Mouse (Mus musculus): ENCODE measurements around the gene Ice2.

DNA sequence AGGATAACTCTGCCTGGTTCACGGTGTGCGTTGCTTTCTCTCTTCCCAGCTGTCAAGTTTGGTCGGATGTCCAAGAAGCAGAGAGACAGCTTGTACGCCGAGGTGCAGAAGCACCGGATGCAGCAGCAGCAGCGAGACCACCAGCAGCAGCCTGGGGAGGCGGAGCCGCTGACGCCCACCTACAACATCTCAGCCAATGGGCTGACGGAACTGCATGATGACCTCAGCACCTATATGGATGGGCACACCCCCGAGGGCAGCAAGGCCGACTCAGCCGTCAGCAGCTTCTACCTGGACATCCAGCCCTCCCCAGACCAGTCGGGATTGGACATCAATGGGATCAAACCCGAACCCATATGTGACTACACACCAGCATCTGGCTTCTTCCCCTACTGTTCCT, 33.6 kb upstream of the Ice2 start:
- TF ChIP-seq CTCF (IDR thresholded peaks at IDR 0.05; ENCODE audit: low read depth), result no peak
- no peak for TF ChIP-seq EP300 (optimal IDR thresholded peaks at IDR 0.05)
